Mouse (Mus musculus) forebrain, embryonic 10.5 days (tissue): ENCODE measurements around the gene Zfr. TPM values are rescaled to one million over a fixed set of nuclear protein-coding genes. Genes with fewer than 3 reads are reported as not detected.
"Not testable (repeated sequence)": the region's sequence is repeated elsewhere in the genome, so short reads cannot be mapped to it uniquely, and the experiment has no call there.

Experiments
- DNase-seq: peaks from one replicate; pipeline ENCODE4 v3.0.0-alpha.2; 2017; ENCODE audit warnings: low spot score; ENCODE audit errors: extremely low spot score
- H3K27ac ChIP-seq: fragments of 300-500 bp; sonication (generic); 2 replicates; pipeline ENCODE4 v1.5.1; 2016; ENCODE audit warnings: mild to moderate bottlenecking
- H3K27me3 ChIP-seq: fragments of 300-500 bp; sonication (generic); 2 replicates; pipeline ENCODE4 v1.6.1; 2016; ENCODE audit warnings: mild to moderate bottlenecking; ENCODE audit not compliant: poor library complexity, severe bottlenecking
- H3K36me3 ChIP-seq: fragments of 300-500 bp; sonication (generic); replicated peaks from 2 replicates; pipeline ENCODE4 v1.6.1; 2016; ENCODE audit warnings: mild to moderate bottlenecking, moderate library complexity
- H3K4me1 ChIP-seq: fragments of 300-500 bp; sonication (generic); 2 replicates; pipeline ENCODE4 v1.6.1; 2016
- H3K4me3 ChIP-seq: fragments of 300-500 bp; sonication (generic); 2 replicates; pipeline ENCODE4 v1.5.1; 2016; ENCODE audit warnings: mild to moderate bottlenecking, moderate library complexity
- H3K9me3 ChIP-seq: fragments of 300-500 bp; sonication (generic); 2 replicates; pipeline ENCODE4 v1.6.1; 2016; ENCODE audit warnings: mild to moderate bottlenecking, moderate library complexity
- WGBS: fragments of 180-500 bp; shearing (Covaris S2); methylation state at CpG from one replicate; pipeline ENCODE4 v1.1.7; 2016; 5-methylcytosine and 5-hydroxymethylcytosine counted together
- polyA plus RNA-seq: library from polyadenylated mRNA; unstranded; fragments of >200 nt; fragmentation: Nextera tagmentation; extraction: Ambion mirVana; gene quantifications from 2 replicates; pipeline ENCODE4 v1.2.1, GENCODE M21; 2016

Zfr gene
- polyA plus RNA-seq, 1 experiment from 2014 or later: 126 TPM

GRCm38 (mm10) chr15:12216119-12216518, 98.5 kb downstream of the Zfr start:
- H3K4me3 ChIP-seq: no peak overlapping the region
- H3K4me1 ChIP-seq: peaks cover 17% of the 10 kb centered on the region
- no peaks in the 10 kb centered on the region for H3K36me3 ChIP-seq
- peaks cover 21% of the 10 kb centered on the region for H3K27me3 ChIP-seq
- H3K27ac ChIP-seq: no peak overlapping the region
- DNase-seq: no peak
- no peaks in the 10 kb centered on the region for H3K9me3 ChIP-seq
- 97% methylated on average over 8 of the region's 8 CpGs for WGBS

DNA sequence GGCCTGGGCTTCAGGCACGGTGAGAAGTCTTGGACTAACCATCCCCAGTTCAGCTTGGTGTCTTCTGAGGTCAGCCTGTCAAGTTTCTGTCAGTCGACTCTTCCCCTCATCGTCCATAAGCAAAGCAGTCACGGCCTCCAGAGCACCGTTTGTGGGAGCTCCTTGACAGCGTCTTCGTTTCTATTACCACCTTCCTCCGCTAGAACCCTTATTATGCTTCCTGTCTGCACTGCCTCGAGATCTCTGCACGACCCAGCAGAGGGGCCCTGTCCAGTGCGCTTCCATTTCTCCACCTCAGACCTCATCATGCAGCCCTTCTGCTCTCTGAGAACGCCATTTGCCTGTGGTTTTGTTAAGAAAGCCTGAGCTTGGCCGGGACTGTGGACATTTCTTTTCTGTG, 99.2 kb downstream of the Zfr start:
- Histone ChIP-seq H3K4me1 (peaks cover 23% of the 10 kb centered on the region), H3K27me3 (peaks cover 24% of the 10 kb centered on the region), H3K36me3 (no peaks in the 10 kb centered on the region), H3K4me3 (no peak overlapping the region), H3K9me3 (no peaks in the 10 kb centered on the region), H3K27ac (no peak overlapping the region)
- 92% methylated on average over 13 of the region's 13 CpGs for WGBS
- no peak for DNase-seq

GRCm38 (mm10) chr15:12217332-12217731, 99.7 kb downstream of the Zfr start:
- H3K4me1 ChIP-seq: peaks cover 29% of the 10 kb centered on the region
- peaks cover 24% of the 10 kb centered on the region for H3K27me3 ChIP-seq
- 91% methylated on average over 3 of the region's 3 CpGs for WGBS
- DNase-seq, H3K36me3 ChIP-seq, H3K4me3 ChIP-seq, H3K27ac ChIP-seq, H3K9me3 ChIP-seq: not testable (repeated sequence)

- Histone ChIP-seq H3K36me3 (no peaks in the 10 kb centered on the region), H3K4me1 (peaks cover 34% of the 10 kb centered on the region), H3K27ac (peak overlapping the region; percentile 15; the same call in 1 of the 2 replicates), H3K27me3 (peaks cover 24% of the 10 kb centered on the region), H3K4me3 (no peak overlapping the region), H3K9me3 (no peaks in the 10 kb centered on the region)
- DNase-seq: no peak
- 41% methylated on average over 5 of the region's 5 CpGs for WGBS
Observed at GRCm38 (mm10) chr15:12217849-12218248, 100.2 kb downstream of the Zfr start.

GRCm38 (mm10) chr15:12218583-12219382, 101.2 kb downstream of the Zfr start:
- H3K27me3 ChIP-seq: peaks cover 24% of the 10 kb centered on the region
- H3K4me3 ChIP-seq: no peak overlapping the region
- no peaks in the 10 kb centered on the region for H3K9me3 ChIP-seq
- H3K36me3 ChIP-seq: no peaks in the 10 kb centered on the region
- WGBS: 90% methylated on average over 11 of the region's 11 CpGs
- DNase-seq: no peak
- H3K27ac ChIP-seq: no peak overlapping the region
- peaks cover 40% of the 10 kb centered on the region for H3K4me1 ChIP-seq

DNA sequence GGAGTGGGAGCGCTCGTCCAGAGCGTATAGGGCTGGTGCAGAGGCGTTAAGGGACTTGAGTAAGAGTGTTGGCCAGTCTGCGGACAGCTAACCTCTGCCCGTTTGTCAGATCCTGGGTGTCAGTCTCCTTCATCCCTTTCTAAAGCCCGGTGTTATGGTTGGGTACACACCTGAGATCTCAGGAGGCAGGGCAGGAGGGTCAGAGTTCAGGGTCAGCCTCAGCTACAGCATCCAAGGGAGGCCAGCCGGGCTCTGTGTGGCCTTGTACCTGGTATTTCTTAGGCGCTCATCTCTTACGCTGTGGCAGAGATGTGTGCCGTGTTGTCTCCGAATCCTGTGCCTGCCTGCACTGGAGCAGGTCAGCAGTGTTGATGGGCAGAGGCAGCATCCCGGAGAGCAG, 103.5 kb downstream of the Zfr start:
- no peak overlapping the region for H3K4me3 ChIP-seq
- H3K27ac ChIP-seq: no peak overlapping the region
- WGBS: 93% methylated on average over 13 of the region's 13 CpGs
- H3K9me3 ChIP-seq: no peaks in the 10 kb centered on the region
- H3K27me3 ChIP-seq: peaks cover 39% of the 10 kb centered on the region
- H3K36me3 ChIP-seq: no peaks in the 10 kb centered on the region
- peaks cover 53% of the 10 kb centered on the region for H3K4me1 ChIP-seq
- DNase-seq: no peak

DNA sequence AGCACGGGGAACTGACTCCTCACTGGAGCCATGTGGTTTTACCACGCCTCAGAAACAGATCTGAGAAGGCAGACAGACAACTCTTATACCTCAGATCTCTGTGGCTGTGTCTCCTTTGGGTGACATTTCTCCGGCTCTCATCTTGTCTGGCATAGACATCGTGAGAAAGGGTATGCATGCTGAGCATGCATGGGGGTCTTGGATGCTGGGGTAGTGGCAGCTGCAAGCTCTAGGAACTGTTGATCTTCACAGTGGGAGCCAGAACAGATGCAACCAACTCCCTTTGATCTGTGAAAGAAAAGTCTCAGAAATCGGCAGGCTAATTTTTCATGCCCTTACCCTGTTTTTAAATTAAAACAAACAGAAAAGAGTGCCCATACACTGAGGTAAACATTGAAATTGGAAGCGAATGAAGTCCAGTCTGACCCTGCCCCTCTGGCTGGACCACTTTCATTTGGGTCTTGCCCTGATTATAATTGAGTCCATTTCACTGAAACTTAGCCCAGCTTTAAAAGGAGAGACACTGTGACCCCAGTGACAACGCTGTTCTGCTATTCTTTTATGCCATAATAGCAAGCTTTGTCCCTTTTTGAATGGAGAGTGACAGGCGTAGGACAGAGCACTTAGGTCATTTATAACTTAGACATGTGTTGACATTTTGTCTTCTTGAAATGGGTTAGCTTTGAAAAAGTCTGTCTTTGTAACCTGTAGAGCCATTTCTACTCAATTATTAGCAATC, 105.1 kb downstream of the Zfr start:
- DNase-seq: no peak
- peak overlapping the region; percentile 26; the same call in 1 of the 2 replicates for H3K27ac ChIP-seq
- peaks cover 52% of the 10 kb centered on the region for H3K4me1 ChIP-seq
- H3K9me3 ChIP-seq: no peaks in the 10 kb centered on the region
- H3K4me3 ChIP-seq: no peak overlapping the region; the same call in 1 of the 2 replicates
- peaks cover 47% of the 10 kb centered on the region for H3K27me3 ChIP-seq
- 23% methylated on average over 8 of the region's 8 CpGs for WGBS
- H3K36me3 ChIP-seq: no peaks in the 10 kb centered on the region

- Histone ChIP-seq H3K4me1 (peaks cover 52% of the 10 kb centered on the region), H3K4me3 (no peak overlapping the region), H3K9me3 (no peaks in the 10 kb centered on the region), H3K27me3 (peaks cover 47% of the 10 kb centered on the region), H3K27ac (no peak overlapping the region), H3K36me3 (no peaks in the 10 kb centered on the region)
- WGBS: 78% methylated on average over 6 of the region's 6 CpGs
- no peak for DNase-seq
Observed at GRCm38 (mm10) chr15:12223393-12223792, 105.8 kb downstream of the Zfr start.

DNA sequence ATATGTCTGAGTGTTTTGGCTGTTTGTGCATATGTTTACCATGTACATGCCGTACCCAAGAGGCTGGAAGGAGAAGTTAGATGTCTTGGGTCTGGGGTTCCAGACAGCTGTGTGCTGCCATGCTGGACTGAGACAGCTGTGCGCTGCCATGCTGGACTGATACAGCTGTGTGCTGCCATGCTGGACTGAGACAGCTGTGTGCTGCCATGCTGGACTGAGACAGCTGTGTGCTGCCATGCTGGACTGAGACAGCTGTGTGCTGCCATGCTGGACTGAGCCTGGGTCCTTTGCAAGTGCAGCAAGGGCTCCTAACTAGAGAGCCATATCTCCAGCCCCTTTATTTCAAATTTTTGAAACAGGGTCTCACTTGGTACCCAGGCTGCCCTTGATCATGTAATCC, 106.6 kb downstream of the Zfr start:
- Histone ChIP-seq H3K4me3 (no peak overlapping the region), H3K27ac (no peak overlapping the region), H3K4me1 (peaks cover 52% of the 10 kb centered on the region), H3K9me3 (no peaks in the 10 kb centered on the region), H3K27me3 (peaks cover 45% of the 10 kb centered on the region), H3K36me3 (no peaks in the 10 kb centered on the region)
- DNase-seq: no peak
- 98% methylated on average over 2 of the region's 2 CpGs for WGBS

GRCm38 (mm10) chr15:12225062-12225461, 107.4 kb downstream of the Zfr start:
- 81% methylated on average over 4 of the region's 4 CpGs for WGBS
- DNase-seq: no peak

GRCm38 (mm10) chr15:12226908-12227307, 109.3 kb downstream of the Zfr start:
- H3K4me3 ChIP-seq: no peak overlapping the region
- peaks cover 58% of the 10 kb centered on the region for H3K4me1 ChIP-seq
- peaks cover 1% of the 10 kb centered on the region for H3K36me3 ChIP-seq
- DNase-seq: no peak
- H3K9me3 ChIP-seq: no peaks in the 10 kb centered on the region
- H3K27me3 ChIP-seq: peaks cover 22% of the 10 kb centered on the region
- H3K27ac ChIP-seq: no peak overlapping the region
- WGBS: 93% methylated on average over 15 of the region's 15 CpGs

More at GRCm38 (mm10) chr15:12225062-12225461, 107.4 kb downstream of the Zfr start:
- H3K4me3 ChIP-seq: no peak overlapping the region
- no peaks in the 10 kb centered on the region for H3K9me3 ChIP-seq
- no peaks in the 10 kb centered on the region for H3K36me3 ChIP-seq
- peaks cover 60% of the 10 kb centered on the region for H3K4me1 ChIP-seq
- no peak overlapping the region for H3K27ac ChIP-seq
- H3K27me3 ChIP-seq: peaks cover 37% of the 10 kb centered on the region

- peaks cover 6% of the 10 kb centered on the region for H3K36me3 ChIP-seq
- no peak overlapping the region for H3K27ac ChIP-seq
- DNase-seq: no peak
- no peaks in the 10 kb centered on the region for H3K9me3 ChIP-seq
- peaks cover 22% of the 10 kb centered on the region for H3K27me3 ChIP-seq
- H3K4me3 ChIP-seq: no peak overlapping the region
- 93% methylated on average over 4 of the region's 4 CpGs for WGBS
- peaks cover 58% of the 10 kb centered on the region for H3K4me1 ChIP-seq
Observed at GRCm38 (mm10) chr15:12227355-12227754, 109.7 kb downstream of the Zfr start.
